Mouse (Mus musculus) layer of hippocampus, adult 2 months (tissue): ENCODE data around the gene Abca6. TPM values are rescaled to one million over a fixed set of nuclear protein-coding genes. Genes with fewer than 3 reads are reported as not detected.
A peak's percentile ranks its signal among the peaks of the same experiment; 100 is the strongest.

ENCODE experiments used
- DNase-seq, 2 experiments: peaks; one replicate each; pipeline ENCODE4 v3.0.0; 2022; ENCODE audit warnings: low spot score in 2 of 2
- H3K27ac ChIP-seq: fragments of 200-600 bp; 2 replicates; pipeline ENCODE4 v1.8.1; 2022
- H3K4me3 ChIP-seq: fragments of 200-600 bp; 2 replicates; pipeline ENCODE4 v1.8.1; 2022; ENCODE audit warnings: mild to moderate bottlenecking
- CTCF ChIP-seq: fragments of 200-600 bp; conservative IDR thresholded peaks from 2 replicates; pipeline ENCODE4 v1.8.1; 2022; ENCODE audit warnings: antibody characterized with exemption, mild to moderate bottlenecking, moderate library complexity
- long read RNA-seq, 2 experiments: library from polyadenylated mRNA; stranded (forward); transcript quantifications; one replicate each; pipeline ENCODE4 v2.0.0; 2021; ENCODE audit warnings: borderline mapping rate in 2 of 2
- total RNA-seq, 2 experiments: library from RNA; stranded (reverse); gene quantifications; 2 replicates each; pipeline ENCODE4 v1.2.3; 2021

Abca6 gene
- total RNA-seq: 1 to 10 TPM; 1.4 to 1.6 TPM
- long read RNA-seq, experiment 1, partial matches to known transcripts: 2 of 2 reads
- long read RNA-seq, experiment 1, other reads (novel, unspliced or antisense): 0 of 2 reads
- long read RNA-seq, experiment 2, full-length matches to known transcripts: 2 of 2 reads
- long read RNA-seq, experiment 2, partial matches to known transcripts: 0 of 2 reads
- long read RNA-seq, experiment 2, other reads (novel, unspliced or antisense): 0 of 2 reads

DNA sequence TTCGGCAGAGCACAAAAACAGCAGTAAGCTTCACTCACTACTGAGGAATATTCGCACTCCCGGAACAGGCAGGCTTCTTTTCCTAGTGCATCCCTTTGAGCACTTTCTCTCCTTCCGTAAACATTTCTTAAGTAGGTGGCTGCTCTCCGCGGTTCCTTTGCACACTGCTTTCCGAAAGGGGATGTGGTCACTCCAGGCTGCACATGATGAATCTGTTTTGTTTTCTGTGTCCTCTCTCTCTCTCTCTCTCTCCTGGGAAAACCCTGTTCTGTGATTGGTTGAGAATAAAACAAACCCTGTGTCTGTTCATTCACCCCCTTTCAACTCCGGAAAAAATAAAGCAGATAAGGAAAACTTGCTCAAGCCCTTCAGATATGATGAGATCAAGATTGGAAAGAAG is at the start of gene Abca6:
Gene Abca6, minus strand, starts transcription at position 243 of the 400 bp plus-strand sequence.
- Histone ChIP-seq H3K4me3 (peak within 1 kb of the TSS; percentile 50), H3K27ac (no peak within 1 kb of the TSS)
- no peak for DNase-seq
- no peak for TF ChIP-seq CTCF

DNA sequence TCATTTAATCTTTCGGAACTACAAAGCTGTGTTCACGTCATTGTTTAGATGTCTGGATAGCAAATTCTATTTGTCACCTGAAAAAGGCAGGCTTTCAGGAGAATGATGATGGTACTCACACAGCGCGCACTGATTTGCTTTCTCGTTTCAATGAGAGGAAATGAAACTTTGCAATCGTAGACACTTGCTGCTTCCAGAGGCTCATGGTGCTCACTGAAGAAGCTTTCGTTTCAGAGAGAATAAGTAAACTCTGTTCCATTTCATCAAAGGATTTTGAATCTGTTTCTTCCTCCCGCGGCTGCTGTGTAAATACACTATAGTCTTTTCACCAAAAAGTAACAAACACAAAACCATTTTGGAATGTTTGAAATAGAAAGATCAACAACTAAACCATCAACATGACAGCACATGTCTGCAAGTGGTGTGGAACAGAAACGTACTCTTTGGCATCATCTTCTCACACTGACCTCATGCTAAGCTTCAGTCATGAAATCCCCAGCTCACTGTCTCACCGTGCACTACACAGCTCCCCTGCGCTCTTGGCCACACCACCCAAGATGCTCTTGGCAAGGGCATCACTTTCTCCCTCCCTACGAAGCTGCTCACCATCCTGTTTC is 46.4 kb upstream of the Abca6 start:
- H3K4me3 ChIP-seq: no peak overlapping the region
- TF ChIP-seq CTCF: no peak
- no peak for DNase-seq
- H3K27ac ChIP-seq: no peak overlapping the region

DNA sequence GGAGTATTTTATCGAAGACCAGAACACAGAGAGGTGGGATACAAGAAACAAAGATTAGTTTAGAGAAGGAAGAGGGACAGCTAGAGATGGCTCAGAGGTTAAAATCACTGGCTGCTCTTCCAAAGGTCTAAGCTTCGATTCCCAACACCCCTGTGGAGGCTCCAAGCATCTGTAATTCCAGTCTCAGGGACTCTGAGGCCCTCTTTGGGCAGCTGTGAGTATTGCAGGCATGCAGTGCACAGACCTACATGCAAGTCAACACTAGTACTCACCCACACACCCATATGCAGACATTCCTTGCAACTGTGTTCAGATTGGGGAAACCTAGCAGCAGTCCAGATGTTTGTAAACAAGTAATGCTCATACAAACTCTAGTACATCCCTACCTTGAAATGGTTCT is 39.0 kb upstream of the Abca6 start:
- Histone ChIP-seq H3K4me3 (no peak overlapping the region), H3K27ac (no peak overlapping the region)
- peak; percentile 49 for TF ChIP-seq CTCF
- no peak for DNase-seq

DNA sequence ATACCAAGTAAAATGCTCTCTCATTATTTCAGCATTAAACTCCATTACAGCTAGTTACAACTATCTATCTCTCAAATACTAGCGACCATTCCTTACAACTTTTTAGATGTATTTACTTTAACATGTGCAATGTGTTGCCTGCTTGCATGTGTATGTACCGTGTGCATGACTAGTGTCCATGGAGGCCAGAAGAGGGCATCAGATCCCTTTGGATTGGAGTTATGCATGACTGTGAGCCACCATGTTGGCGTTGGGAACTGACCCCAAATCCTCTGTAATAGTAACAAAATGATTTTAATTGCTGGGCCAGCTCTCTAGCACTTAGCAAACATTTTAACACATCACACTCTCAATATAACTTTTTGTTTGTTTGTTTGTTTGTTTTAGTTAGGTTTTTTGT is 36.8 kb upstream of the Abca6 start:
- no peak overlapping the region for H3K27ac ChIP-seq
- H3K4me3 ChIP-seq: no peak overlapping the region
- no peak for DNase-seq
- TF ChIP-seq CTCF: peak; percentile 45

DNA sequence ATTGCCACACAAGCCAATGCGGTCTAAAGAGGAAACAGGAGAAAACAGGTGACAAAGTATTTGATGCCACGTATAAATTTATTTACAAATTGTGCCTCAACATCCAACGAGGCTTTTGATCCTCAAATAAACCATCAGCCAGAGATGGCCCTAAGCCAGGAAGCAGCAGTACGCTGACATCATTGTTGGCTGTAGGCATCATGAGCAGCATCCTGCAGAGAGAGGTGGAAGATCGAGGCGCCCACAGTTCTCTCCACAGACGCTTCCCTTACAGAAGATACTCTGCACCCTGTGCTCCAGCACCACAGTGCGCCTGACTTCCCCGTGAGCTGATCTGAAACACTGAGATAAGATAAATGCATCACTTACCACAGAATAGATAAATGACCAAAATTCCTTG is 36.1 kb upstream of the Abca6 start:
- no peak for TF ChIP-seq CTCF
- peak in 1 of 2 experiments; percentile 39 for DNase-seq

DNA sequence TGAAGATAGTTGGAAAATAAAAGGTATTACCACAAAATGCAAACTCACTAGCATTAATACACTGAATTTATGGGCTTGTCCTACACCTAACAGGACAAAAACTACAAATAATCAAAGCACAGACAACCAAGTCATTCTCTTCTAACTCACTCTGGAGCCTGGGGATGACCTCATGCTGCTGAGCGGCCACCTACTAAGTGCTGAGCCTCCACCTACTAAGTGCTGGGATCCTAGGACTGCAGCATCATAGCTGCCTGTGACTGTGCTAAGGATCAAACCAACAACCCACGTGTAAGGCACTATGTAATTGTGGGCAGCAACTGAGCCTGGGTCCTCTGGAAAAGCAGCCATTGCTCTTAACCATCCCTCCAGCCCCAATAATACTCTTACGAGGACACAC is 34.8 kb upstream of the Abca6 start:
- H3K27ac ChIP-seq: no peak overlapping the region

More for the DNA sequence above, 36.1 kb upstream of the Abca6 start:
- H3K27ac ChIP-seq: no peak overlapping the region
- H3K4me3 ChIP-seq: no peak overlapping the region

DNA sequence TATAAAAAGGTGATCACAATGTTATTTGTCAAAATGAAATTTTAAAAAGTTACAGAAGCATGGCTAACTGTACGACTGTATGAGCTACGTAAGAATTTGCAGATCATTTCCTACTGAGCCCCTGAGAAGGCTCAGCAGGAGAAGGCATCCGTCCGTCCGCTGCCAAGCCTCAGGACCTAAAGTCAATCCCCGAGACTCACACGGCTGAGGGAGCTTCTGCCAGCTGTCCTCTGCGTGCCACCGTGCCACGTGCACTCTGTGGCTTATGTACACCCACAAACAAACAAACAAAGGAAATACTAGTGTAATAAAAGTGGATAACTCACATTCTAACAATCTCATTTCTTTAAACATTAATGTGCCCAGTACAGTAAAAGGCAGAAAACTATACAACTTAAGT is 33.3 kb upstream of the Abca6 start:
- DNase-seq: no peak
- no peak overlapping the region for H3K4me3 ChIP-seq
- no peak for TF ChIP-seq CTCF
- no peak overlapping the region for H3K27ac ChIP-seq

More for the DNA sequence above, 34.8 kb upstream of the Abca6 start:
- H3K4me3 ChIP-seq: no peak overlapping the region
- DNase-seq: no peak
- no peak for TF ChIP-seq CTCF

DNA sequence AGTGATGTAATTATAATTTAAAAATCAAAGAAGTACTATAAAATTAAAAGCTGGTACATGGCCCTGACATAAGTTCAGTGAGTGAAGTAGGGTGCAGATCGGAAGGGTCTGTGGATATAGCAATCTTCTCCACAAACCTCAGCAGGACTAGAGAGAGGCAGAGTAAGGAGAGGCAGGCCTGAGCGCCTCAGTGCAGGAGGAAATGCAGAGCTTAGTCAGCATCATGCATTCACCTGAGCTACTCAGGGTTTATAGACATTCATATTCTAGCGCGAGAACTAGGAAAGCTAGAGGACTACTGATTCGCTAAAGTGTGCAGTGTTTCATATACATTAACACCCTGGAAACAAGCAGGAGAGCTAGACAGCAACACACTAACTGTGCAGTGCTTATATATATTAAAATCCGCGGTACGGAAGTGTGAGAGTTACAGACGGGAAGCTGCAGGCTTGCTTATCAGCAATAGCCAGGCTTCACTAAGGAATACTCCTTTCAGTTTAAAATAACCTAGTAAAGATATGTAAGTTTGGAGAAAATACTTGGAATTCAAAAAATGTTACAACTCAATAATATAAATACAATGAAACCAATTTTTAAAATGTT is 32.7 kb upstream of the Abca6 start:
- no peak for TF ChIP-seq CTCF

DNA sequence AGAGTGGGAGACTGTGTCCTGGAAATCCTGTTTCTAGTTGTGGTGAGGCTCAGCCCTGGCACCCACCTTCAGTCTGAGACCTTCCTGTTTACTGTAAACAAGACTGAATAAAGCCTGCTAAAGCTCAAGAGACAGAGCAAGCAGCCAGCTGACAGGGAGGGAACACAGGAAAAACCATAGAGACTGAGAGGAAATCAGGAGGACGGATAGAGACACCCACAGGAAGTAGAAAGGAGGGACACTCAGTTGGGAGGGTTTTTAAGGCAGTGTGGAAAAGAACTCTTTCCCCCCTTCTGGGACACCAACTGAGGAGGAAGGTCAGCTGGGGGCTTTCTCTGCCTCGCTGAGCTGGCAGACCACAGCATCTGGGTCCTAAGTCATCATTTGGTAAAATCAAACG is 23.2 kb upstream of the Abca6 start:
- no peak overlapping the region for H3K27ac ChIP-seq
- DNase-seq: no peak
- no peak overlapping the region for H3K4me3 ChIP-seq
- no peak for TF ChIP-seq CTCF

More for the DNA sequence above, 32.7 kb upstream of the Abca6 start:
- Histone ChIP-seq H3K4me3 (no peak overlapping the region), H3K27ac (no peak overlapping the region)
- DNase-seq: no peak

DNA sequence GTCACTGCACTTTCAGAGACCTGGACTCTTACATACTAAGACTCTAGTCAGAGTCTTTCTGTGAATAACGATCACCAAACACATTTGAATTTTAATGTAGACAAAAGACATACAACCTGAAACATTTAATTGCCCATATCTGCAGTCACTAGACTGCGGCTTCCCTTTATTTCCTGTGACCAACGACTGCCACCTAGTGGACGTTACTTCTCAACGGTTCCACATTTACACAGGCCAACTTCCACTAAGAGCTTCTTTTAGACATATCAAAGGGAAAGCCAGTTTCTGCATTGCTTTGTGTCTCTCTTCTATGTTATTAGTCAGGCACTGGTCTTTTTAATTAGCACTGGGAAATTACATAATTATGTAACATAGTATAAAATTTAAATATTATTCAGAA is 20.2 kb upstream of the Abca6 start:
- Histone ChIP-seq H3K27ac (no peak overlapping the region), H3K4me3 (no peak overlapping the region)
- DNase-seq: peak; percentile 50 to 62
- peak; percentile 92 for TF ChIP-seq CTCF

DNA sequence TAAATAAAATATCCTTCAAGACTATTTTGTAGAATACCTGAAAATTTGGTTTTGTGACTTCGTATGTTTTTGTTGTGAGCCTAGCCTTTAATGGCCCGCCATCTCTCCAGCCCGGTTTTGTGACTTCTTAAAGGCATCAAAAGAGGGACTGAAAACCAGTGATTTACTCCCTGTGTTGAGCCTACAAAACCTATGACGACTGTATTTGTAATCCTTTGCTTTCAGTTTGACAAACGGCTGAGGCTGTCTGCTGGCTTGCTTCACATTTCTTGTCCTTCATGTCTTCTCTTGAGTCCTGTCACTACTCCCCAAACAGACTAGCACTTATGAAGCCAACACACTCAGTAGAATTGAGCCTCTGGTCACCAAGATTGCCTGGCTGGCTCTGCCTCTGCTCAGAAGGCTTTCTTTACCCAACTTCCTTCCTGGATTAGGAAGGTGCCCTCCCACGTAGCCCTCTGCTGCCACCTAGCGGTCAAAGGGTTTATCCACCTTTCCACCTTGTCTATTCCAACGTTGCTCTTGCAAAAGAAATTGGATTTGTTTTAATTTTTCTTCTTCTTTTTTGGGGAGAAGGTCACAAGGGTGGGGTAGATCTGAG is 16.8 kb upstream of the Abca6 start:
- Histone ChIP-seq H3K4me3 (no peak overlapping the region), H3K27ac (peak overlapping the region; percentile 16; the same call in 1 of the 2 replicates)
- TF ChIP-seq CTCF: peak; percentile 98
- peak; percentile 77 to 91 for DNase-seq

DNA sequence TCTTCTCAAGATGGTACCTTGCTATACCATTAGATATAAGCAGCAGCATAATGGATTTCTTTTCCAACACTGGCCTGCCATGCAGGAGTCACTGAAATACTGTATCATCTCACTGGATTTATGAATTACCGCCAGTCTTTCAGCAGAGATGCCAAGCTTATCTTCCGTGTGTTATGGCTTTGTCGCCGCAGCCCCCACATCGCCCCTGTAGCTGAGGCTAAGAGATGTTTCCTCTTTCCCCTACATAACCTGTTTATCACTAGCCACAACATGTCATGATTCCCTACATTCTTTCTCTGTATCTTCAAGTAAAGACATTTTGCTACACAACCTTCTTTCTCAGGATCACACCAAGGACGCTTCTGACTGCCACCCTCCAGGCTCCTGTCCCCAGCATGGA is 15.7 kb upstream of the Abca6 start:
- no peak for DNase-seq
- H3K4me3 ChIP-seq: no peak overlapping the region
- H3K27ac ChIP-seq: no peak overlapping the region
- TF ChIP-seq CTCF: no peak

DNA sequence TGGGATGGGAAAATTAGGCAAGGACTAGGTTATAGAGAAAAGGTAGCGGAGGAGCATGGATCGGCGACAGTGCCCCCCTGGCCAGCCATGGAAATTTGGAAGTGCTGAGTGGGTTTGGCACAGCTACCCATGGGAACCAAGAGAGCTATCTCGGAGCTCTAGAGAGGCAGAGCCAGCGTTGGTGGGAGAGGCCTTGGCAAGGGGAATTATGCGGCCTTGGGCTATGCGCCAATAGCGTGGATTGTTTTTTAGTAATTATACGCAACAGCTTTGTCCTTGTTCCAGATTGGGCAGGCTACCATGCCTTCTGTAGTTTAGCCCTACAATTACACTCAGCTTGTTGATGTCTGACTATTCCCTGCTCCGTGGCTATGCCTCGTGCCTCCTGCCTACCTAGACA is 15.2 kb upstream of the Abca6 start:
- TF ChIP-seq CTCF: no peak
- Histone ChIP-seq H3K27ac (no peak overlapping the region), H3K4me3 (no peak overlapping the region)
- peak; percentile 16 to 36 for DNase-seq
